Mouse (Mus musculus): Measurements from ENCODE around the gene Vsig10l. TPM values are rescaled to one million over a fixed set of nuclear protein-coding genes. Genes with fewer than 3 reads are reported as not detected.

Vsig10l gene
- 2.5 TPM for polyA plus RNA-seq (2014; fragmentation: Illumina TruSeq; extraction: RNeasy Lipid Tissue Mini Kit (QIAGEN cat#74804); ENCODE audit: low read depth, low replicate concordance)

GRCm38 (mm10) chr7:43462851-43463250 is at the start of gene Vsig10l:
Gene Vsig10l, plus strand, starts transcription at chr7:43463151.

DNA sequence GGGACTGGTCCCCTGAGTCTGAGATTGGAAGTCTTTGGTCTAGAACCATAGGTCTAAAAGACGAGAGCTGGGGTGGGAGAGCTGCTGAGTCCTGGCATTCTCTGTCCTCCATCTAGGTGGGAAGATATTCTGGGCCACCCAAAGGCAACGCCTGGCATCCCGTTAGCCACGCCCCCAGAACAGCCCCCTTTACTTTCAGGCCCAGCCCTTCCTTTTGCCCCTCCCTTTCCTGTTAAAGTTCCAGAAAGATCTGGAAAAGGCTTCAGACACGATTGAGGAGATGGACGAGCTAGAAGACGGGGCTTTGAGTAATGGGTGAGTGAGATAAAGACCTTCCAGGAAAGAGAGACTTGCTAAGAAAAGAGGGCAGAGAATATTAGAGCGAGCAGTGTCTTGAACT is 35.5 kb upstream of the Vsig10l start, which contains the start of gene Lim2:
Gene Lim2 (plus strand): TSS at position 265 of the 400 bp plus-strand sequence.

DNA sequence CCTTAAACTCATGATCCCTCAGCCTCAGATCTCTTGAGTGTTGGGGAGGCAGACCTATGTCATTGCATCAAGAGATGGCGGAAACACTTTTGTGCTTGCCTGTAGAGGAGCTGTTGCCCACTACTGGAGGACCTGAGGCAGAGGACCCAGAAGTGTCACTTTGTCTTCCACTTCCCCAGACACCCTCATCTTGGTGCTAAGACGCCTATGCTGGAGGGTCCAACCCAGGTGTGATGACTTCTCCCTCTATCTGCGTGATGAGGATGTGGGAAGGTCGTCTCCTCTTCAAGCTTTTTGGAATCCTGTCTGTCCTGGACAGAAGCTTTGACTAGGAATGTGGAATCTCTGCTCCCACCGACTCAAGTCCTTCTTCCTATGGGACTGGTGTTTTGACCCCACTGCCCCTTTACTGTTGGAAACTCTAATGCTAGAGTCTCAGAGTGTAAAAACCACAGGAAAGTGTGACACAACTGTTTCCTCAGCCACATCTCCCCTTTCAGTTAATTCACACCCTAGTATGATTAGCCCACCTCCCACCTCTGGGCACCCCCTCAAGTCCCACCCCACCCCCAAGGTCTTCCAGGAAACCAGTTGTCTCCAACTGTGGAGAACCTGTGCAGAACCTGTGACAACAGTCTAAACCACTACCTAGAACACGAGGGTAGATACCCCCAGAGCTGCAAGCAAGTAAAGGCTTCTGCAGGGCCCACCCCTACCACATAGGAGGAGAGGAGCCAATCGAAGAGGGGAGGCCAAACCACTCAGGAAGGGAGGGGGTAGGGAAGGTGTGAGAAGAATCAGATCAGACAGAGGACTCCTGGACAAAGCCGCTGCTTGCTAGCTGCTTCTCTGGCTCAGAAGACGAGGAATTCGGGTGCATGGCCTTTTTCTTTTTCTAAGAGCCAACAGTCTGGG is 26.4 kb upstream of the Vsig10l start, which contains the start of gene Nkg7:
Gene Nkg7 (plus strand): TSS at position 733 of the 915 bp plus-strand sequence.

DNA sequence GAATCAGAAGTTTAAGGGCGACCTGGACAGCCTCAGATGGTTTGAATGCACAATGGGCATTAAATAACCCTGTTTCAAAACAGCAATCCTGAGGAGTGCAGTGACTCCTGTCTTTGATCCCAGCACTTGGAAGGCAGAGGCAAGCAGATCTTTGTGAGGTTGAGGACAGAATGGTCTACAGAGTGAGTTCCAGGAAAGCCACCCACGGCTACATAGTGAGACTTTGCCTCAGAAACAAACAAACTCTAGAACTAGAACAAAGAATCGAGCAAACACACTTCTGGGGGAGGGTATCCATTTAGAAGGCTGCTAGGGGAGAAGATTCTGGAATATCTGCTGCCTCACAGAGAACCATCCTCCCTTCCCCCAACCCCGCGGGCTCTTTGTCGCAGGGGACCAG is 22.5 kb upstream of the Vsig10l start, which contains the start of gene Cldnd2:
Gene Cldnd2 (plus strand): TSS at position 301 of the 400 bp plus-strand sequence.

GRCm38 (mm10) chr7:43443917-43444293 is 19.0 kb upstream of the Vsig10l start, which contains the start of the genes Etfb and Gm45233:
Gene Etfb, plus strand, starts transcription at chr7:43444083.
Gene Gm45233, plus strand, starts transcription at chr7:43444128.

GRCm38 (mm10) chr7:43489631-43490125 is 26.7 kb downstream of the Vsig10l start, which contains the start of gene Iglon5:
Gene Iglon5, minus strand, starts transcription at chr7:43490075.

Other genes starting within 250 kb of the Vsig10l start
- 25.7 TPM for gene Zfp715, start 149.9 kb upstream of the Vsig10l start, polyA plus RNA-seq (2014; fragmentation: Illumina TruSeq; extraction: RNeasy Lipid Tissue Mini Kit (QIAGEN cat#74804); ENCODE audit: low read depth, low replicate concordance)
- gene Siglecf, start 111.8 kb upstream of the Vsig10l start, polyA plus RNA-seq (2014; fragmentation: Illumina TruSeq; extraction: RNeasy Lipid Tissue Mini Kit (QIAGEN cat#74804); ENCODE audit: low read depth, low replicate concordance): not detected
- gene Siglecg, start 54.9 kb upstream of the Vsig10l start, polyA plus RNA-seq (2014; fragmentation: Illumina TruSeq; extraction: RNeasy Lipid Tissue Mini Kit (QIAGEN cat#74804); ENCODE audit: low read depth, low replicate concordance): 0.42 TPM
- not detected for gene Lim2, start 35.5 kb upstream of the Vsig10l start, polyA plus RNA-seq (2014; fragmentation: Illumina TruSeq; extraction: RNeasy Lipid Tissue Mini Kit (QIAGEN cat#74804); ENCODE audit: low read depth, low replicate concordance)
- not detected for gene Nkg7, start 26.1 kb upstream of the Vsig10l start, polyA plus RNA-seq (2014; fragmentation: Illumina TruSeq; extraction: RNeasy Lipid Tissue Mini Kit (QIAGEN cat#74804); ENCODE audit: low read depth, low replicate concordance)
- gene Cldnd2, start 22.4 kb upstream of the Vsig10l start, polyA plus RNA-seq (2014; fragmentation: Illumina TruSeq; extraction: RNeasy Lipid Tissue Mini Kit (QIAGEN cat#74804); ENCODE audit: low read depth, low replicate concordance): not detected
- gene Etfb, start 19.1 kb upstream of the Vsig10l start, polyA plus RNA-seq (2014; fragmentation: Illumina TruSeq; extraction: RNeasy Lipid Tissue Mini Kit (QIAGEN cat#74804); ENCODE audit: low read depth, low replicate concordance): 1,679 TPM
- gene Gm45233, start 19.0 kb upstream of the Vsig10l start, polyA plus RNA-seq (2014; fragmentation: Illumina TruSeq; extraction: RNeasy Lipid Tissue Mini Kit (QIAGEN cat#74804); ENCODE audit: low read depth, low replicate concordance): not detected
- gene Iglon5, start 26.9 kb downstream of the Vsig10l start, polyA plus RNA-seq (2014; fragmentation: Illumina TruSeq; extraction: RNeasy Lipid Tissue Mini Kit (QIAGEN cat#74804); ENCODE audit: low read depth, low replicate concordance): 0.39 TPM
- gene 4931406B18Rik, start 42.8 kb downstream of the Vsig10l start, polyA plus RNA-seq (2014; fragmentation: Illumina TruSeq; extraction: RNeasy Lipid Tissue Mini Kit (QIAGEN cat#74804); ENCODE audit: low read depth, low replicate concordance): not detected
- 1.6 TPM for gene Cd33, start 81.3 kb downstream of the Vsig10l start, polyA plus RNA-seq (2014; fragmentation: Illumina TruSeq; extraction: RNeasy Lipid Tissue Mini Kit (QIAGEN cat#74804); ENCODE audit: low read depth, low replicate concordance)
- 1.1 TPM for gene Zfp658, start 99.1 kb downstream of the Vsig10l start, polyA plus RNA-seq (2014; fragmentation: Illumina TruSeq; extraction: RNeasy Lipid Tissue Mini Kit (QIAGEN cat#74804); ENCODE audit: low read depth, low replicate concordance)
- 2.9 TPM for gene Zfp719, start 116.5 kb downstream of the Vsig10l start, polyA plus RNA-seq (2014; fragmentation: Illumina TruSeq; extraction: RNeasy Lipid Tissue Mini Kit (QIAGEN cat#74804); ENCODE audit: low read depth, low replicate concordance)
- not detected for gene Zfp819, start 144.0 kb downstream of the Vsig10l start, polyA plus RNA-seq (2014; fragmentation: Illumina TruSeq; extraction: RNeasy Lipid Tissue Mini Kit (QIAGEN cat#74804); ENCODE audit: low read depth, low replicate concordance)
- gene Ceacam18, start 171.6 kb downstream of the Vsig10l start, polyA plus RNA-seq (2014; fragmentation: Illumina TruSeq; extraction: RNeasy Lipid Tissue Mini Kit (QIAGEN cat#74804); ENCODE audit: low read depth, low replicate concordance): not detected
- gene Siglece, start 197.0 kb downstream of the Vsig10l start, polyA plus RNA-seq (2014; fragmentation: Illumina TruSeq; extraction: RNeasy Lipid Tissue Mini Kit (QIAGEN cat#74804); ENCODE audit: low read depth, low replicate concordance): 1.2 TPM
- 2.5 TPM for gene Ctu1, start 208.9 kb downstream of the Vsig10l start, polyA plus RNA-seq (2014; fragmentation: Illumina TruSeq; extraction: RNeasy Lipid Tissue Mini Kit (QIAGEN cat#74804); ENCODE audit: low read depth, low replicate concordance)
- not detected for gene Klk14, start 227.3 kb downstream of the Vsig10l start, polyA plus RNA-seq (2014; fragmentation: Illumina TruSeq; extraction: RNeasy Lipid Tissue Mini Kit (QIAGEN cat#74804); ENCODE audit: low read depth, low replicate concordance)
- gene Klk13, start 249.4 kb downstream of the Vsig10l start, polyA plus RNA-seq (2014; fragmentation: Illumina TruSeq; extraction: RNeasy Lipid Tissue Mini Kit (QIAGEN cat#74804); ENCODE audit: low read depth, low replicate concordance): not detected

Data from heart, adult 10 weeks (tissue).